Mouse (Mus musculus) stomach, postnatal 0 days (tissue): ENCODE data around the gene Rps6kc1.

Experiments used
- CTCF ChIP-seq: IDR thresholded peaks from 2 replicates; pipeline ENCODE4 v1.5.1; 2016; ENCODE audit warnings: antibody characterized with exemption, low read depth, mild to moderate bottlenecking, moderate library complexity
- EP300 ChIP-seq: optimal IDR thresholded peaks from 2 replicates; pipeline ENCODE3; 2016; ENCODE audit warnings: antibody characterized with exemption

- TF ChIP-seq EP300: no peak
- peak; percentile 1; the same call in 1 of the 2 replicates for TF ChIP-seq CTCF
Measured at GRCm38 (mm10) chr1:190911415-190912123, at the start of gene Rps6kc1.
